Mouse (Mus musculus) thymus, postnatal 4 days (tissue): ENCODE results near the gene Rhox4b.
"Not testable (repeated sequence)": the region's sequence is repeated elsewhere in the genome, so short reads cannot be mapped to it uniquely, and the experiment has no call there.

Experiments
- DNase-seq: peaks from one replicate; pipeline ENCODE4 v3.0.0; 2021

The Rhox4b gene

DNA sequence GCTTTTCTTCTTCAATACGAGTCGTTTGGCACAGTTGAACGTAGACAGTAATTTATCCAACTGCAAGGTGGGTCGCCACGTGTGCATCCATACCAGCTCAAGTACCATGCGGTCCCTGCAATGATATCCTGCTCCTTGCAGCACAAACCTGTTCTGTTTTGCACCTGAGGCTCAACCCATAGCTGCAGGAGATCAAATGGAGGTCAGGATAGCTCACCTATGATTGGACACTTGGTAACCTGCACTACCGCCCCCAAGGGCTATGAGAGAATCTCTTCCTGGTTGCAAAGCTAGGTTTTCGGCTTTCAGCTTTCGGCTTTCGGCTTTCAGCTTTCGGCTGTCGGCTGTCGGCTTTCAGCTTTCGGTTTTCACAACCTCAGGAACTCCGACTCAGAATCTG, at the start of gene Rhox4b:
Gene Rhox4b (plus strand): TSS at position 301 of the 400 bp plus-strand sequence.
- not testable (repeated sequence) for DNase-seq

DNA sequence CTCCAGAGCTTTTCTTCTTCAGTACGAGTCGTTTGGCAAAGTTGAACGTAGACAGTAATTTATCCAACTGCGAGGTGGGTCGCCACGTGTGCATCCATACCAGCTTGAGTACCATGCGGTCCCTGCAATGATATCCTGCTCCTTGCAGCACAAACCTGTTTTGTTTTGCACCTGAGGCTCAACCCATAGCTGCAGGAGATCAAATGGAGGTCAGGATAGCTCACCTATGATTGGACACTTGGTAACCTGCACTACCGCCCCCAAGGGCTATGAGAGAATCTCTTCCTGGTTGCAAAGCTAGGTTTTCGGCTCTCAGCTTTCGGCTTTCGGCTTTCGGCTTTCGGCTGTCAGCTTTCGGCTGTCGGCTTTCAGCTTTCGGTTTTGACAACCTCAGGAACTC, 41.7 kb upstream of the Rhox4b start, which contains the start of gene Rhox4a2:
Gene Rhox4a2 (plus strand): TSS at position 301 of the 400 bp plus-strand sequence.
- not testable (repeated sequence) for DNase-seq

DNA sequence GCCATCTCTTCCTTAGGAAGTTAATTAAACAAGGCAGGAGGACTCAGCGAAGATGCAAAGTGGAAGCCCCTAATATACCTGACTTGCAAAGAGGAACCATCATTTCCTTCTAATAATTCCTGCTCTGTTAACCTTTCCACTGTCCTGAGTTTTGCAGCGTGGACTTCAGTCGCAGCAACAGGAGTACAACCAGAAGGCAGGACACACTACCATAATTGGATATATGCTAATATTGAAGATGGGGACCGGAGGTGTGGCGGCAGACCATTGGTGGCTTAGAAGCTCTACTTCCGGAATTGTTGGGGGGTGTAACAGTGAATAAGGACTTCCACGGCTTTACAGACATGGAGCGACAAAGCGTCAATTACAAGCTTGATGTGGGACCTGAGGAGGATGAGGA, 20.5 kb upstream of the Rhox4b start, which contains the start of gene Rhox2b:
Gene Rhox2b (plus strand): TSS at position 301 of the 400 bp plus-strand sequence.
- DNase-seq: not testable (repeated sequence)

DNA sequence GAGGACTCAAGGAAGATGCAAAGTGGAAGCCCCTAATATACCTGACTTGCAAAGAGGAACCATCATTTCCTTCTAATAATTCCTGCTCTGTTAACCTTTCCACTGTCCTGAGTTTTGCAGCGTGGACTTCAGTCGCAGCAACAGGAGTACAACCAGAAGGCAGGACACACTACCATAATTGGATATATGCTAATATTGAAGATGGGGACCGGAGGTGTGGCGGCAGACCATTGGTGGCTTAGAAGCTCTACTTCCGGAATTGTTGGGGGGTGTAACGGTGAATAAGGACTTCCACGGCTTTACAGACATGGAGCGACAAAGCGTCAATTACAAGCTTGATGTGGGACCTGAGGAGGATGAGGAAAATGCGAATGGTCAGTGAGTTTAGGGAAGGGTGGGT, 21.1 kb downstream of the Rhox4b start, which contains the start of gene Rhox2c:
Gene Rhox2c (plus strand): TSS at position 301 of the 400 bp plus-strand sequence.
- DNase-seq: not testable (repeated sequence)

DNA sequence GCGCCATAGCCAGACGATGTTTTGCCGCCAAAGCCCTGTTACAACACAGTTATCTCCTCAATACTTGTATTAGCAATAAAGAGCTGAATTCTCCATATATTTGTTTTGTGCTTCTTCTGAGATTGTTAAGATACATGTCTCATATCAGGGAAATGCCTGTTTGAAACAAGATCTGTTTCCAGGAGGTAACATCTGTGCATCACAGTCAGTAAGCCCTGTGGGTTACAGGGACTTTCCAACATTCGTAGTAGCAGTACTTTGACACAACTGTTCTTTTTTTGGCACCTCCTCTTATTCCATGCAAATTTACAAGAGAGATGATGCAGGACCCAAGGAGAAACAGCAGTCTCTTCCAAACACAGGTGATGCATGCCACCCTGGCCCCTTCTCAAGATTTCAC, 26.0 kb downstream of the Rhox4b start, which contains the start of gene Rhox3c:
Gene Rhox3c (plus strand): TSS at position 301 of the 400 bp plus-strand sequence.
- not testable (repeated sequence) for DNase-seq

DNA sequence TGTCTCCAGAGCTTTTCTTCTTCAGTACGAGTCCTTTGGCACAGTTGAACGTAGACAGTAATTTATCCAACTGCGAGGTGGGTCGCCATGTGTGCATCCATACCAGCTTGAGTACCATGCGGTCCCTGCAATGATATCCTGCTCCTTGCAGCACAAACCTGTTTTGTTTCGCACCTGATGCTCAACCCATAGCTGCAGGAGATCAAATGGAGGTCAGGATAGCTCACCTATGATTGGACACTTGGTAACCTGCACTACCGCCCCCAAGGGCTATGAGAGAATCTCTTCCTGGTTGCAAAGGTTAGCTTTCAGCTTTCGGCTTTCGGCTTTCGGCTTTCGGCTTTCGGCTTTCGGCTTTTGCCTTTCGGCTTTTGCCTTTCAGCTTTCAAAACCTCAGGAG, 47.7 kb downstream of the Rhox4b start, which contains the start of gene Rhox4c:
Gene Rhox4c (plus strand): TSS at position 301 of the 400 bp plus-strand sequence.
- DNase-seq: not testable (repeated sequence)
